Mouse (Mus musculus) spleen, embryonic (tissue): ENCODE data around the gene Bmp3.

Source experiments
- CTCF ChIA-PET: fragments of 350-600 bp; sonication (Branson Sonifier 250); formaldehyde crosslinking; loops from one replicate; lab custom pipeline; 2022; lab: Charles Lee

The Bmp3 gene

DNA sequence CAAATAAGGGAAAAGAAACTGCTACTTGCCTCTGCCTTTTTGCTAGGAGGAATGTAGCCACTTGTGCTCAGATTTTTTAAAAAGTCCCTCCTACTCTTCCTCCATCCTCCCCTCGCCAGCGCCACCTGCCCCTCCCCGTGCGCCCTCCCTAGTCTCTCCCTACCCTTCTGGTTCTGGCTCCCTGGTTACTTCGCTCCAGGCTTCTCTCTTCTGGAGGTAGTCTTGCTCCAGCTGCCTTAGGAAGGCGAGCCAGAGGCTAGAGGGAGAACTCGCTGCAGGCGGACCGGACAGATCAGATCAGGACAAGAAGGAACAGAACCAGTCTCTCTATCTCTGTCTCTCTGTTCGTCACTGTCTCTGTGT lies at the start of gene Bmp3:
Bmp3 (plus strand) TSS at position 152 of the 363 bp plus-strand sequence.
- CTCF ChIA-PET: no interaction called here

- CTCF ChIA-PET: no interaction called here
Measured at GRCm38 (mm10) chr5:98804761-98805160, 49.5 kb upstream of the Bmp3 start.

DNA sequence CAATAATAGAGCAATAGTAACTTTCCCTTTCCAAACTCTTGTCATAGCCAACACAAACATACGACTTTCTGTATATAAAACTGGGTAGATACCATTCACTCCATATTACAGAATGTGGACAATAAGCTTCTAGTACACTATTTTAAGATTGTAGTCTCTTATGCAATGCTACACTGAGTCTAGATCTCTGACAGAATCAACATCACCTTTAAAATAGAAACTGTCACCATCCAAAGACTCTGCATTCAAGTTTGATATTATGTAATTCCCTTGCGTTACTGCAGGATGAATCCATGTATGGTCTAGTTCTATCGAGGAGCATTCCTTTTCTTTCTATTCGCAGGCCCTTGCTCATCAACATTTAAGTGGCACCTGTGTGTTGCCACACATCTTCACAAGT lies 47.7 kb upstream of the Bmp3 start:
- CTCF ChIA-PET: no interaction called here

- CTCF ChIA-PET: no interaction called here
Measured at GRCm38 (mm10) chr5:98807022-98807421, 47.2 kb upstream of the Bmp3 start.

- CTCF ChIA-PET: no interaction called here
Measured at GRCm38 (mm10) chr5:98807953-98808352, 46.3 kb upstream of the Bmp3 start.

DNA sequence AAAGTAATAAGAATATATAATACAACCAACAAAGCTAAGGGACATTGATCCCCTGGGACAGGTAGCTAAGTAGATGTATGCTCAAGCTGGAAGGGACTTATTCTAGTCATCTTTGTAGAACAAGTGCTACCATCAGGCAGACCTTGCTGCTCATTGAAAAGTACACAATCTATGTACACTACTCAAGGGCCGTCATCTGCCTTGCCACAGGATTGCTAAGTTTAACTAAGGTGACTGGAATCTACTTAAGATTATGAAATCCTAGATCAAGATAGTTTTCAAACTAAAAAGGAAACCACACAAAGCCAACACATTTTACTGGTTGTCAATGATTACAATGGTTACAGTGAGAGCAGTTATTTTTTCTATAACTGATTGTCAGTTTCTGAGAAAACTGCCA lies 41.8 kb upstream of the Bmp3 start:
- CTCF ChIA-PET: no interaction called here

- CTCF ChIA-PET: no interaction called here
Measured at GRCm38 (mm10) chr5:98815269-98815668, 38.9 kb upstream of the Bmp3 start.

DNA sequence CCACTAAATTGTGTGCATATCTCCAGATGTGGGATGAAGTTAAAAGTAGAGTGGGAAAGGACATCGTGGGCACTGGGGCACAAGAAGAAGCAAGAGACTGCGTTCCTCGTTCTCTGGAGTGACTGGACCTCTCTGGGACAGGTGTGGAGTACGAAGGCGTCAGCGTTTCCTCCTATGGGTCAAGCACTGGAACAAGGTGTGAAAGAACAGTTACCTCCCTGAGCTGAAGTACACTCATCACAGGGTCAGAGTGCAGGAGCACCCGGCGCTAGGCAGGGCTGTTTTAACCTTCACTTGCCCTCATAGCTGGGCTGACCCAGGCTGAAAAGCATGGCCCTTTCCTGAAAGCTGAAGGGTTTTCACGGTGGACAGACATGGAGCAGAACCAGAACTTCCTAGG lies 20.5 kb upstream of the Bmp3 start:
- CTCF ChIA-PET: no interaction called here

DNA sequence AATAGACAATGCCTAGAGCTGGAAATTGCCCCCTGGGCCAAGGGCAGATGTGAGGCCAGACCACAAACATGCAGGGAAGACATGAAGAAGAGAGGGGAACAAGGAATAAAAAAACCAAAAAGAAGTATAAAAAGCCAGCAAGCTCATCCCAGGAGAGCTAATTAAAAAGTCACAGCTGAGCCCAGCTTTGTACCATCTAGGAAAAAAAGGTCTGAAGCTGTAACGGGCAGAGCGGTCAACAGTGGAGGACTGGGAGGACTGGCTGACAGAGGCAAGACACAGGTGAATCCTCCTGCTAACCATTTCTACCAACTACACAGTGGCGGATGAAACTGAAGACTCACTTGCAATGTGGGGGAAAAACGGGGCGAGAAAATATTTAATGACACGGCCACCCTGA lies 19.9 kb upstream of the Bmp3 start:
- CTCF ChIA-PET: no interaction called here

GRCm38 (mm10) chr5:98842600-98843310 lies 11.5 kb upstream of the Bmp3 start:
- CTCF ChIA-PET: interaction anchor here (0.6 kb wide), 1 partner anchor 227 kb away, joined by 3 read pairs; no protein-coding TSS in a partner anchor

- CTCF ChIA-PET: interaction anchor here (0.6 kb wide), 1 partner anchor 561 kb away, joined by 7 read pairs; no protein-coding TSS in a partner anchor
Measured at GRCm38 (mm10) chr5:98844664-98845063, 9.6 kb upstream of the Bmp3 start.

DNA sequence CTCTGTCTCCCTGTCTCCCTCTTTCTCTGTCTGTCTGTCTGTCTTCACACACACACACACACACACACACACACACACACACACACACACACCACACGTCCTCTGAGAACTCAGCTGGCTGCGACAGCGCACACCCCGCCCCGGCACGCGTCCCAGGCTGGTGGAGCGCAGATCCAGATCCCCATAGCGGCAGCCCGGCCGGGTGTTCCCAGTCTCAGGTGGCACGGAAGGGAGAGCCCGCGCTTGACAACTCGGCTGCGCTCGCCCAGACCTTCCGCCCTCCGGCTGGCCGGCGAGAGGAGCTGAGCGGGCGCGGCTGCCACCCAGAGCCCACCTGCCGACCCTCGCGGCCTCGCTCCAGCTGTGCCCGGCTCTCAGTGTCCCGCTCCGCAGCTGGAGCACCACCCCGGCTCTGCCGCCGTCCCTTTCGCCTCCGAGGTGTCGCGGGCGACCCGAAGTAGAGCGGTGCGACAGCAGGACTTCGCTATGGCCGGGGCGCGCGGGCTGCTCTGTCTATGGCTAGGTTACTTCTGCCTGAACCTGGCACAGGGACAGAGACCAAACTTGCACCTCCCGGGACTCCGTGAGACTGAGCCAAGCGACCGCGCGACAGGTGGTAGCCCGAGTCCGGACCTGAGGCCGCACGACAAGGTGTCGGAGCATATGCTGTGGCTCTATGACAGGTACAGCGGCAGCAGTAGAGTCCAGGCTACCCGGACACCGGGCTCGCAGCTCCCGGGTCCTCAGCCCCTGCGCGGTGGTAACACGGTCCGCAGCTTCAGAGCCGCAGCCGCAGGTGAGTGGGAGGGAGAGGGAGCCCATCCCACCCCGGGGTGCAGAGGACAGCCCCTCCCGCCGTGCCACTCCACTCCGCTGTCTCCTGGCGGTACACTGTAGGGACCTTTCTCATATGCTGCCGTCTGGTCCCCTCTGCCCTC lies 681 bp downstream of the Bmp3 start:
- CTCF ChIA-PET: no interaction called here

- CTCF ChIA-PET: no interaction called here
Measured at GRCm38 (mm10) chr5:98855741-98856140, 1.5 kb downstream of the Bmp3 start.

DNA sequence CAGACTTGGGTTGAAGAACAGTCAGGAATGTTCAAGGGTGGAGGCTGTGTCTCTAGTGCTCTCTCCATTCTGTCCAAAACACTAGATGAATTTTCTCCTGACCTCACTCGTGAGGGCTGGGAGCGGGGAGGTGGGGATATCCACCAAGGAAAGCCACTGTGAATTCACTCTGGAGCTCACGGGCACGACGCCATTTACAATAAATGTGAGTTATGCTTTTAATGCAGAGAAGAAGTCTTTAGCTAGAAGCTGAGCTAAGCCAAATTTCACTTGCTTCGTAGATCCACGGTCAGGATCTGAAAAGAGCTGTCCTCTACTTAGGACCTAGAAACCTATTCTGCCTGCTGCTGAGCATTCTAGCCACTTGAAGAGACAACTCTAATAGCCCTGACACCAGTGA lies 2.1 kb downstream of the Bmp3 start:
- CTCF ChIA-PET: no interaction called here

DNA sequence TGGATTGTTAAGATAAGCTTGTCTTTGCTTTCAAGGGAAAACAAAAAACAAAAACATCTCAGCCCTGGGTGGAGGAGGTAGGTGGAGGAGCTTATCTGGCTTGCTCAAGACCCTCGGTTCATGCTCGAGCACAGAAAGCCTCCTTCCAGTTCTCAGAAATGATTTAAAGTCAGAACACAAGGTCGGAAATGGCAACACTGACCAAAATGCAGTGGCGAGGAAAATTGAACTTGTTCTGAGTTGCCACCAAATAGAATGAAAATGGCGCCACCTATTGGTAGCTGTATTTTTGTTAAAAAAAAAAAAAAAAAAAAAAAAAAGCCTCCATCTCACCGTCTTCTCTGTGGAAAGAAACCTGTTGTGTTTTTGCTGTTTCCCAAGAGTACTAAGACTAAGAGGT lies 9.7 kb downstream of the Bmp3 start:
- CTCF ChIA-PET: no interaction called here

- CTCF ChIA-PET: no interaction called here
Measured at GRCm38 (mm10) chr5:98865146-98865545, 10.9 kb downstream of the Bmp3 start.

GRCm38 (mm10) chr5:98876056-98876455 lies 21.8 kb downstream of the Bmp3 start:
- CTCF ChIA-PET: no interaction called here

DNA sequence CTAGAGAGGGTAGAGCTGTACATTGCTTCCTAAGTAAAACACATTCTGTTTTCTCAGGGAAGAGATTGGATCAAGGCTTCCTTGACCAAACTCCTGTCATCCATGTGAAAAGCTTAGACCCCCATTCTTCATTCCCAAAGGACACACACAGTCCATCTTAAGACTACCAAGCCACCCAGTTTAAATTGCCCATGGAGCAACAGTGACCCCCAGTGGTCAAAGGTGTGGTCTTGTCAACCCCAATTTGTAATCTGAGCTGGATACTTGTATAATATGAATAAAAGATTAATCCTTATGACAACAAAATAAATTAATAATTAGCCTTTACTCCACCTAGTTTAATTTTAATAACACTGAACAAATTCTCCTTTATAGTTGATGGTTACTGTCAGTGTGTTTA lies 24.7 kb downstream of the Bmp3 start:
- CTCF ChIA-PET: no interaction called here

GRCm38 (mm10) chr5:98882096-98882495 lies 27.9 kb downstream of the Bmp3 start:
- CTCF ChIA-PET: no interaction called here

DNA sequence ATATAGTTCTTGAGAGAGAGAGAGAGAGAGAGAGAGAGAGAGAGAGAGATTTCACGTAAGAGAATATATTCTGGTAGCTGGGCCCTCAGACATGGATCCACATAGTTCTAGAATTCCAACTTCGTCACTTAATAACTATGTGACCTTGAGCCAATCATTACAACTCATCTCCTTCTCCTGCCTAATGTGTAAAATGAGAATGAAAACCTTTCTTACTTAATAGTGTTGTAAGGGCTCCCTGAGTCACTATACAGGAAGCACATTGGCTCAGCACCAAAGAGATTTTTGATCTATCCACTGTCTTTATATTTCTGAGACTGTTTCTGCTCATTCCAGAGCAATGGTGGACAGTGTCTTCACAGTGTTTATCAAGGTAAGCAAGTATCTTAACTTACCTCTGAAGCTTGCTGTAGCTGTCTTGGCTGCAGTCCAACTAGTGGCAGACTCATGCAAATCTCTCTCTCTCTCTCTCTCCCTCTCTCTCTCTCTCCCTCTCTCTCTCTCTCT lies 36.4 kb downstream of the Bmp3 start:
- CTCF ChIA-PET: no interaction called here

DNA sequence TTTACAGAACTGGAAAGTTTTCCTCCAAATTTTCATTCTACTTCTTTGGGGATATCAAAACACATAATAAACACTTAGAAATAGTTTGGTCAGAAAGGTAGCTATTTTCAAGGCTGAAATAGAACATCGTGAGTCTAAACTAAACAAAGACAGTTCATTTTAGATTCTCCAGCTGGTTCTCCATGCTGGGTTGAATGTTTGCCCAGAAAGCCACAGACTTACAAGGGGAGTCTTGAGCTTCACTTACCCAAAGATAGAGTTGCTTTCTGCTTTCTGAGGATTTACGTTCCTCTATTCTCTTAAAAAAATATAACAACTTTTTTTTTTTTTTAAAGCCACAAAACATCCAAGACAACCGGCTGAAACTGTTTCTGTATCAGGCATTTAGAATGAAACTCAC lies 40.1 kb downstream of the Bmp3 start:
- CTCF ChIA-PET: no interaction called here

- CTCF ChIA-PET: no interaction called here
Measured at GRCm38 (mm10) chr5:98897946-98898345, 43.7 kb downstream of the Bmp3 start.

DNA sequence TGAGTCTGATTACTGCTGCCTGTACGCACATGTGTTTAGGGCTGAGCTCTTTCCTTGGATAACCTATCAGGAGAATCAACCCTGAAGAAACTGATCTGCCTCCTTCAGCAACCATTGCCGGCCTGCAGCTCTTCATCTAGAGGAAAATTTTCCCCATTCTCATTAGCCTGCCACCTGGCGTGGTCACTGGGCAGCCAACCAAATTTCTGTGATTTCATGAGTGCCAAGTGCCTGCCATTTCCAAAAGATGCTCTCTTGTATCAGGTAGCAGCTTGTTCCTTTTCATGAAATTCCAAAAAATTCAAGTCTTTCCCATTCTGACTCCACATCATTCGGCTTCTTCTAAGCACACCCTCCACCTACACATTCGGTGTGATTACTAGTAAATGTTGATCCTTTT lies 46.7 kb downstream of the Bmp3 start:
- CTCF ChIA-PET: no interaction called here
